Mouse (Mus musculus) embryonic facial prominence, embryonic 10.5 days (tissue): ENCODE measurements around the gene Card9. TPM values are rescaled to one million over a fixed set of nuclear protein-coding genes. Genes with fewer than 3 reads are reported as not detected.
A peak's percentile ranks its signal among the peaks of the same experiment; 100 is the strongest.

Experiments used
- DNase-seq: peaks from one replicate; pipeline ENCODE4 v3.0.0-alpha.2; 2017; ENCODE audit warnings: low spot score
- H3K27ac ChIP-seq: fragments of 300-500 bp; sonication (generic); replicated peaks from 2 replicates; pipeline ENCODE4 v1.5.1; 2016; ENCODE audit warnings: mild to moderate bottlenecking
- H3K27me3 ChIP-seq: fragments of 300-500 bp; sonication (generic); replicated peaks from 2 replicates; pipeline ENCODE4 v1.6.1; 2016; ENCODE audit warnings: low read depth, mild to moderate bottlenecking; ENCODE audit not compliant: poor library complexity, severe bottlenecking
- H3K36me3 ChIP-seq: fragments of 300-500 bp; sonication (generic); replicated peaks from 2 replicates; pipeline ENCODE4 v1.6.1; 2016; ENCODE audit warnings: mild to moderate bottlenecking, moderate library complexity
- H3K4me1 ChIP-seq: fragments of 300-500 bp; sonication (generic); 2 replicates; pipeline ENCODE4 v1.6.1; 2016
- H3K4me3 ChIP-seq: fragments of 300-500 bp; sonication (generic); 2 replicates; pipeline ENCODE4 v1.5.1; 2016; ENCODE audit warnings: mild to moderate bottlenecking, moderate library complexity
- H3K9me3 ChIP-seq: fragments of 300-500 bp; sonication (generic); 2 replicates; pipeline ENCODE4 v1.6.1; 2016; ENCODE audit warnings: mild to moderate bottlenecking
- WGBS: fragments of 180-500 bp; shearing (Covaris S2); methylation state at CpG from one replicate; pipeline ENCODE4 v1.1.7; 2016; 5-methylcytosine and 5-hydroxymethylcytosine counted together
- polyA plus RNA-seq: library from polyadenylated mRNA; unstranded; fragments of >200 nt; fragmentation: Nextera tagmentation; extraction: Ambion mirVana; gene quantifications from 2 replicates; pipeline ENCODE4 v1.2.1, GENCODE M21; 2016

Gene Card9
- polyA plus RNA-seq, 1 experiment from 2014 or later = 0.87 TPM

DNA sequence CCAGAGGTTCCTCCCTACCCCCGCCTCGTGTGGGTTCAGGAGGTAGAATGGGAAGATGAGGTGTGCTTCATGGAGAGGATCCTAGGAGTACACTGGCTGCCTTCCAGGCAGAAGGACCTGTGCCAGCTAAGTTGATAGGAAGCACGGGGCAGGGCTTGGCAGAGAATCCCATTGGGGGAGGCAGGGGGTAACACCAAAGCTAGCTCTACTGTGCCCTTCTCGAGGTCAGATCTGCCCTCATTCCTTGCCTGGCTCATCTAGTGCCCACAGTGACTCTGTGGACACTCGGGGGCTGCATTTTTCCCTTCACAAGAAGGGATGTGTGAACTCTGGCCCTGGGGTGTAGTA is 21.5 kb downstream of the Card9 start:
- DNase-seq = no peak
- Histone ChIP-seq H3K27me3 (no peaks in the 10 kb centered on the region), H3K4me1 (peaks cover 4% of the 10 kb centered on the region; the same call in 1 of the 2 replicates), H3K36me3 (peaks cover 59% of the 10 kb centered on the region), H3K4me3 (no peak overlapping the region), H3K27ac (no peak overlapping the region), H3K9me3 (no peaks in the 10 kb centered on the region)
- 89% methylated on average over 5 of the region's 5 CpGs for WGBS

DNA sequence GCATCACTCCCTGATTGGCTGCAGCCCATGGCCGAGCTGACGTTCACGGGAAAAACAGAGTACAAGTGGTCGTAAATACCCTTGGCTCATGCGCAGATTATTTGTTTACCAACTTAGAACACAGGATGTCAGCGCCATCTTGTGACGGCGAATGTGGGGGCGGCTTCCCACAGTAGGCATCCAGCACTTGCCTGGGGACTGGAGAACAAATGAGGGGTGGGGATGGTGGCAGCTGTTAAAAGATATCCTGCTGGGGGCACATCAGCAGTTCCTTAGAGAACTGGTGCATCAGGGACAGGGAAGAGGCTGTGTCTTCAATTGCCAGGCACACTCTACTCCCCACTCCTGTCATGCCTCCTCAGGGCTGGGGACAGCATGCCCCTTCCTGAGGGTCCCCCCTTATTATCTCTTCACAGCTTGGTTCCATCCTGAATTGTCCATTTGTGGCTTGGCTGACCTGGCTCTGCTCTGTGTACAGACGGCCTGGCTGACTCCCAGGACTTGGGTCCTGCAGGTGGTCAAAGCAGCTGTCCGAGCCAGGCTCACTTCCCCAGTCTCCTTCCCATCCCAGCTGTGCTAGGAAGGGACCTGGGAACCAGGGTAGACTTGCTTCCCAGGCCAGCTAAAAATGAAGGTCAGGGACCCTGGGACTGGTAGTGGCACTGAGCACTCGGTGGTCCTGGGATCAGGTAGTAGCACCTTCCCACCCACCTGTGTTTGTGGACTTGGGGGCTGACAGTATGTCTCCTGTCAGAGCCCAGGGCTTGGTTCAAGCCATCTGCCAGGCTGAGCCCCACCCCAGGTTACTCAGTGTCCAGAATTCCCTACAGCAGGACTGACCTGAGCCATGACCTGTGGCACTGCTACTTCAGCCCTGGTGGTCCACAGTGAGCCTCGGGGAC is 22.2 kb downstream of the Card9 start:
- Histone ChIP-seq H3K36me3 (peaks cover 53% of the 10 kb centered on the region), H3K4me1 (peaks cover 4% of the 10 kb centered on the region; the same call in 1 of the 2 replicates), H3K27ac (no peak overlapping the region), H3K27me3 (no peaks in the 10 kb centered on the region), H3K9me3 (no peaks in the 10 kb centered on the region), H3K4me3 (no peak overlapping the region)
- WGBS = 91% methylated on average over 10 of the region's 13 CpGs
- DNase-seq = no peak

GRCm38 (mm10) chr2:26330702-26331101 is 30.0 kb downstream of the Card9 start:
- H3K4me1 ChIP-seq = peaks cover 13% of the 10 kb centered on the region; the same call in 1 of the 2 replicates
- WGBS = 43% methylated on average over 6 of the region's 6 CpGs
- H3K36me3 ChIP-seq = peaks cover 71% of the 10 kb centered on the region
- H3K27me3 ChIP-seq = no peaks in the 10 kb centered on the region
- H3K9me3 ChIP-seq = no peaks in the 10 kb centered on the region
- H3K4me3 ChIP-seq = no peak overlapping the region
- DNase-seq = no peak
- H3K27ac ChIP-seq = 0 out of 2 replicates have a peak overlapping the region, but pooled peaks have one; percentile 35

- Histone ChIP-seq H3K4me3 (no peak overlapping the region), H3K27ac (0 out of 2 replicates have a peak overlapping the region, but pooled peaks have one; percentile 35), H3K27me3 (no peaks in the 10 kb centered on the region), H3K4me1 (peaks cover 13% of the 10 kb centered on the region; the same call in 1 of the 2 replicates), H3K9me3 (no peaks in the 10 kb centered on the region), H3K36me3 (peaks cover 78% of the 10 kb centered on the region)
- WGBS = 73% methylated on average over 4 of the region's 4 CpGs
- DNase-seq = no peak
These were observed 30.7 kb downstream of the Card9 start for GRCm38 (mm10) chr2:26330056-26330468.

- 58% methylated on average over 8 of the region's 8 CpGs for WGBS
- H3K36me3 ChIP-seq = peaks cover 84% of the 10 kb centered on the region
These were observed 31.3 kb downstream of the Card9 start for GRCm38 (mm10) chr2:26329402-26329801.

GRCm38 (mm10) chr2:26327852-26328251 is 32.9 kb downstream of the Card9 start:
- Histone ChIP-seq H3K27ac (no peak overlapping the region), H3K27me3 (no peaks in the 10 kb centered on the region), H3K36me3 (peaks cover 97% of the 10 kb centered on the region), H3K4me3 (no peak overlapping the region), H3K9me3 (no peaks in the 10 kb centered on the region), H3K4me1 (peaks cover 13% of the 10 kb centered on the region; the same call in 1 of the 2 replicates)
- WGBS = 87% methylated on average over 4 of the region's 4 CpGs
- DNase-seq = no peak

More at GRCm38 (mm10) chr2:26329402-26329801, 31.3 kb downstream of the Card9 start:
- Histone ChIP-seq H3K27me3 (no peaks in the 10 kb centered on the region), H3K4me1 (peaks cover 13% of the 10 kb centered on the region; the same call in 1 of the 2 replicates), H3K9me3 (no peaks in the 10 kb centered on the region), H3K27ac (no peak overlapping the region), H3K4me3 (no peak overlapping the region)
- peak; percentile 48 for DNase-seq

DNA sequence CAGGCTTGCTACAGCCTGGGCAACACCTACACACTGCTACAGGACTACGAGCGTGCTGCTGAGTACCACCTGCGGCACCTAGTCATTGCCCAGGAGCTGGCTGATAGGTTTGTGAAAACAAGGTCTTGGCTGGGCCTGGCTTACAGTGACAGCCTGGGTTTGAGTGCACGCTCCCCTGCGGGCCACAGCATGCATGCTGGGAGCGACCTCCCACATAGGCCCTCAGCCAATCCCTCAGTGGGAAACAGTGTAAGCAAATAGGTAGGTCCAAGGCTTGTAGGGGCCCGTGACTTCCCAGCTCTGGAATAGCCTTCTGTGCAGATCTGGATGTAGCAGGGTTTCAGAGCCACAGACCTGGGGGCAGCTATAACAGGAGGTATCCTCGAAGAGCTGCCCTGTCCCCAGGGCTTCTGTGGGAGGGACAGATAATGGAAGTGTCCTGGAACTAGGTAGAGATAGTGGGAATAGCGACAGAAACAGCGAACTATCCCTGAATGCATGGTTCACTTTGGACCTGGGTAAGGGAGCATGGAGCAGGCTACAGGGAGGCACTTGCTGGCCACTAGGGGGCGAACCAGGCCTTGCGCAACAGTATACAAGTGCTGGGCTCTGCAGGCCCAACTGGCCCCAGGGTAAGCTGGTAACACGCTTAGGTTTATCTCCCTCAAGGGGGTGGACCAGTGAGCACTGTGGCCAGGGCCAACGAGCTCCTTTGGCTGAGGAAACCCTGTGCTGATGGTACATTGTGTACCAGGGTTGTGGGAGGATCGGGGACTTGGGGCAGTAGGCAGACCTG is 35.1 kb downstream of the Card9 start:
- Histone ChIP-seq H3K27me3 (no peaks in the 10 kb centered on the region), H3K4me3 (no peak overlapping the region), H3K4me1 (peaks cover 18% of the 10 kb centered on the region), H3K27ac (no peak overlapping the region), H3K36me3 (peaks cover 96% of the 10 kb centered on the region), H3K9me3 (no peaks in the 10 kb centered on the region)
- WGBS = 64% methylated on average over 15 of the region's 15 CpGs
- DNase-seq = peak; percentile 77

DNA sequence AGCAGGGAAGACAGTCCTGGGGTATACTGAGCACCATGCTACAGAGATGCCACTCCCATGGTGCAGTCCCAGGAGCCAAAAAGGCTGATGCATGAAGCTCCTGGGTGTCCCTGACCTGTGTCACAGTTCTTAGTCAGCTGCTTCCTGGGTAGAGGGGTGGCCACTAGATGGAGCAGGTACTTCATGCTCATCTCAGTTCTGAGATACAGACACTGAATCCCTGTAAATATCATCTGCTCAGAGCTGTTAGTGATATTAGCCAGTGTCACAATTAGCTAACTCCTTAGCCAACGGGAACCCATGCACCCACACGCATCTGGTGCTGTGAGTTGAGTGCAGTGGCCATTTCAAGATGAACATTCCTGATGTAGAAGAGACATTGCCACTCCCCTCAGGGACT is 35.8 kb downstream of the Card9 start:
- Histone ChIP-seq H3K9me3 (no peaks in the 10 kb centered on the region), H3K27me3 (no peaks in the 10 kb centered on the region), H3K27ac (no peak overlapping the region), H3K4me1 (peaks cover 15% of the 10 kb centered on the region), H3K4me3 (no peak overlapping the region), H3K36me3 (peaks cover 95% of the 10 kb centered on the region)
- no peak for DNase-seq
- WGBS = 86% methylated on average over 2 of the region's 2 CpGs

- Histone ChIP-seq H3K27me3 (no peaks in the 10 kb centered on the region), H3K9me3 (no peaks in the 10 kb centered on the region), H3K4me1 (peaks cover 19% of the 10 kb centered on the region), H3K36me3 (peaks cover 97% of the 10 kb centered on the region), H3K27ac (no peak overlapping the region), H3K4me3 (no peak overlapping the region; the same call in 1 of the 2 replicates)
- DNase-seq = no peak
- 92% methylated on average over 13 of the region's 13 CpGs for WGBS
These were observed 37.0 kb downstream of the Card9 start for GRCm38 (mm10) chr2:26323589-26324325.

GRCm38 (mm10) chr2:26320245-26321185 is 40.2 kb downstream of the Card9 start:
- Histone ChIP-seq H3K36me3 (peaks cover 81% of the 10 kb centered on the region), H3K27me3 (no peaks in the 10 kb centered on the region), H3K4me3 (no peak overlapping the region), H3K4me1 (peaks cover 48% of the 10 kb centered on the region), H3K9me3 (no peaks in the 10 kb centered on the region), H3K27ac (no peak overlapping the region)
- 91% methylated on average over 14 of the region's 14 CpGs for WGBS
- no peak for DNase-seq

- peaks cover 56% of the 10 kb centered on the region for H3K4me1 ChIP-seq
- no peak for DNase-seq
- H3K4me3 ChIP-seq = no peak overlapping the region
- H3K36me3 ChIP-seq = peaks cover 72% of the 10 kb centered on the region
- no peak overlapping the region for H3K27ac ChIP-seq
- WGBS = 86% methylated on average over 13 of the region's 13 CpGs
- no peaks in the 10 kb centered on the region for H3K27me3 ChIP-seq
- H3K9me3 ChIP-seq = no peaks in the 10 kb centered on the region
These were observed 41.0 kb downstream of the Card9 start for GRCm38 (mm10) chr2:26319519-26320244.
